Mouse (Mus musculus) cortical plate, adult 2 months (tissue): Measurements from ENCODE around the gene Yeats4. TPM values are rescaled to one million over a fixed set of nuclear protein-coding genes. Genes with fewer than 3 reads are reported as not detected.

Experiments
- H3K27ac ChIP-seq: fragments of 200-500 bp; 2 replicates; pipeline ENCODE4 v1.5.1; 2012; ENCODE audit warnings: low read length, control low read depth, inconsistent platforms; ENCODE audit not compliant: insufficient read depth
- H3K4me1 ChIP-seq: fragments of 200-500 bp; 2 replicates; pipeline ENCODE4 v1.6.1; 2011; ENCODE audit warnings: low read length; ENCODE audit not compliant: control insufficient read depth, insufficient read depth
- H3K4me3 ChIP-seq: fragments of 200-500 bp; 2 replicates; pipeline ENCODE4 v1.5.1; 2011; ENCODE audit warnings: mild to moderate bottlenecking, low read length, control low read depth; ENCODE audit not compliant: insufficient read depth
- CTCF ChIP-seq: fragments of 200-500 bp; IDR thresholded peaks from 2 replicates; pipeline ENCODE4 v1.5.1; 2011; ENCODE audit warnings: mild to moderate bottlenecking, control low read depth, low read length; ENCODE audit not compliant: insufficient read depth; ENCODE audit errors: extremely low read depth
- POLR2A ChIP-seq: fragments of 200-500 bp; IDR thresholded peaks from 2 replicates; pipeline ENCODE4 v1.6.1; 2011; ENCODE audit warnings: mild to moderate bottlenecking, low read length, control low read depth; ENCODE audit not compliant: insufficient read depth; ENCODE audit errors: extremely low read depth
- polyA plus RNA-seq: library from polyadenylated mRNA; depleted of rRNA; stranded (reverse); fragments of >200 nt; gene quantifications from 2 replicates; pipeline ENCODE4 v1.2.3, GENCODE M21; 2012

Yeats4 gene
- polyA plus RNA-seq, 1 experiment = 47.4 TPM

- no peak for TF ChIP-seq POLR2A
- TF ChIP-seq CTCF = no peak
These were observed 18.2 kb downstream of the Yeats4 start for GRCm38 (mm10) chr10:117206070-117206469.

GRCm38 (mm10) chr10:117203558-117203981 is 20.7 kb downstream of the Yeats4 start:
- TF ChIP-seq CTCF (no peak), POLR2A (no peak)
- H3K4me1 ChIP-seq = no peaks in the 10 kb centered on the region
- H3K4me3 ChIP-seq = no peak overlapping the region
- H3K27ac ChIP-seq = no peak overlapping the region

More at GRCm38 (mm10) chr10:117206070-117206469, 18.2 kb downstream of the Yeats4 start:
- Histone ChIP-seq H3K4me3 (no peak overlapping the region), H3K4me1 (no peaks in the 10 kb centered on the region), H3K27ac (no peak overlapping the region)

- no peak for TF ChIP-seq CTCF
- no peak for TF ChIP-seq POLR2A
- no peaks in the 10 kb centered on the region for H3K4me1 ChIP-seq
- no peak overlapping the region for H3K27ac ChIP-seq
- no peak overlapping the region for H3K4me3 ChIP-seq
These were observed 21.2 kb downstream of the Yeats4 start for GRCm38 (mm10) chr10:117202981-117203557.

GRCm38 (mm10) chr10:117199701-117200100 is 24.6 kb downstream of the Yeats4 start:
- H3K4me1 ChIP-seq = no peaks in the 10 kb centered on the region
- no peak overlapping the region for H3K27ac ChIP-seq
- no peak overlapping the region for H3K4me3 ChIP-seq
- TF ChIP-seq POLR2A = no peak
- TF ChIP-seq CTCF = no peak

- Histone ChIP-seq H3K27ac (no peak overlapping the region), H3K4me1 (no peaks in the 10 kb centered on the region), H3K4me3 (no peak overlapping the region)
- TF ChIP-seq CTCF (no peak), POLR2A (no peak)
These were observed 27.6 kb downstream of the Yeats4 start for GRCm38 (mm10) chr10:117196696-117197095.

- Histone ChIP-seq H3K4me1 (no peaks in the 10 kb centered on the region), H3K4me3 (no peak overlapping the region), H3K27ac (no peak overlapping the region)
- TF ChIP-seq CTCF (no peak), POLR2A (no peak)
These were observed 28.6 kb downstream of the Yeats4 start for GRCm38 (mm10) chr10:117195748-117196147.

- Histone ChIP-seq H3K27ac (no peak overlapping the region), H3K4me1 (no peaks in the 10 kb centered on the region), H3K4me3 (no peak overlapping the region)
- no peak for TF ChIP-seq POLR2A
- TF ChIP-seq CTCF = no peak
These were observed 29.3 kb downstream of the Yeats4 start for GRCm38 (mm10) chr10:117195005-117195404.

- H3K4me3 ChIP-seq = no peak overlapping the region
- H3K27ac ChIP-seq = no peak overlapping the region
- TF ChIP-seq POLR2A (no peak), CTCF (no peak)
- H3K4me1 ChIP-seq = no peaks in the 10 kb centered on the region
These were observed 30.9 kb downstream of the Yeats4 start for GRCm38 (mm10) chr10:117193364-117193763.

GRCm38 (mm10) chr10:117185399-117186089 is 38.8 kb downstream of the Yeats4 start:
- no peak overlapping the region for H3K4me3 ChIP-seq
- TF ChIP-seq POLR2A (no peak), CTCF (no peak)
- no peak overlapping the region for H3K27ac ChIP-seq
- no peaks in the 10 kb centered on the region for H3K4me1 ChIP-seq

GRCm38 (mm10) chr10:117181098-117181497 is 43.2 kb downstream of the Yeats4 start:
- no peaks in the 10 kb centered on the region for H3K4me1 ChIP-seq
- TF ChIP-seq CTCF (no peak), POLR2A (no peak)

GRCm38 (mm10) chr10:117174645-117175044 is 49.7 kb downstream of the Yeats4 start:
- no peak overlapping the region for H3K27ac ChIP-seq
- no peak for TF ChIP-seq POLR2A
- TF ChIP-seq CTCF = no peak

More at GRCm38 (mm10) chr10:117181098-117181497, 43.2 kb downstream of the Yeats4 start:
- no peak overlapping the region for H3K4me3 ChIP-seq
- no peak overlapping the region for H3K27ac ChIP-seq

More at GRCm38 (mm10) chr10:117174645-117175044, 49.7 kb downstream of the Yeats4 start:
- H3K4me3 ChIP-seq = no peak overlapping the region
- no peaks in the 10 kb centered on the region for H3K4me1 ChIP-seq
